Mouse (Mus musculus) cortical plate, adult 2 months (tissue): ENCODE results near the gene Fgfbp3.

ENCODE experiments used
- CTCF ChIP-seq: fragments of 200-500 bp; IDR thresholded peaks from 2 replicates; pipeline ENCODE4 v1.5.1; 2011; ENCODE audit warnings: mild to moderate bottlenecking, control low read depth, low read length; ENCODE audit not compliant: insufficient read depth; ENCODE audit errors: extremely low read depth
- POLR2A ChIP-seq: fragments of 200-500 bp; IDR thresholded peaks from 2 replicates; pipeline ENCODE4 v1.6.1; 2011; ENCODE audit warnings: mild to moderate bottlenecking, low read length, control low read depth; ENCODE audit not compliant: insufficient read depth; ENCODE audit errors: extremely low read depth

- TF ChIP-seq POLR2A (no peak), CTCF (no peak)
These were observed 13.2 kb upstream of the Fgfbp3 start for GRCm38 (mm10) chr19:36932613-36933012.
